ENCODE assay signal across 27 mouse cellular contexts in the genomic region with DNA sequence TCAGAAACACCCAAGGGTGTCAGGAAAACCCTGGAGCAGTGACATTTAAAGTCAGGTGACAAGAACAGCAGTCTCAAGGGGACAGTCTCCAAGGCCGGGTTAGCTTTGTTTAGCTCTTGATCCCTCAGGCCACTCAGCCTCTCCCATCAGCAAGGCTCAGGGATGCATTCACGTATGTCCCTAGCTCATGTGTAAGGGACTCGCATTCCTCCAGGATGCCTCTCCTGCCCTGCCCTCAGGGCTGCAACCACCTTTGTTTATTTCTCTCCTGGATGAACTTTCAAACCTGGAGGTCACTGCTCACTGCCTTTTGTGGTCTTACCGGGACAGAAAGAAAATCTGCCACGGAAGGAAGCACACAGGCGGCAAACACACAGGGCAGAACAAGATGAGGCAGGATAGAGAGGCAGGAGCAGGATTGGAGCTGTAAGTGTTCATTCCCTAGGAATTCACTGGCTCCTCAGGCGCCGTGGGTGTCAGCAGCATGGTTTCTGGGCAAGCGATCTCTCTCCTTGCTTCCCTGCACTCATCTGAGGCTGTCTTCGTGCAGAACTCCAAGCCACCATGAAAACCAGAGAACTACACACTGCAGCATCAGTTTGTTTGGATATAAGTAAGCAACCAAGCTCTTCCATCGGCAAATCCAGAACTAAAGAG.
DNase-seq lines count a peak whose midpoint lies in the region; ATAC-seq and TF ChIP-seq lines count a peak whose summit lies in the region.
"Had no signal": no experiment of that assay in that cellular context is flagged by ENCODE, and none has a peak within 500 bp of the region (broad histone marks: within the 10 kb centered on the region; RNA-seq: fewer than 3 reads in every experiment).

No protein-coding gene starts in this region.

- H3K27me3 ChIP-seq in ES-Bruce4 (ENCODE audit: control insufficient read depth, insufficient read depth, low read length, poor library complexity, severe bottlenecking) (no peaks in the 10 kb centered on the region), Patski (no peaks in the 10 kb centered on the region)
- H3K27me3 ChIP-seq: embryonic facial prominence, embryonic 12.5 days; embryonic facial prominence, embryonic 15.5 days; hindbrain, embryonic 12.5 days; intestine, embryonic 15.5 days had no signal

- H3K9me3 ChIP-seq in ES-Bruce4 (replicated peaks; ENCODE audit: control insufficient read depth, insufficient read depth, low read length, poor library complexity, severe bottlenecking): no peaks in the 10 kb centered on the region
- H3K9me3 ChIP-seq: embryonic facial prominence, embryonic 12.5 days; embryonic facial prominence, embryonic 15.5 days; heart, embryonic 12.5 days; heart, embryonic 15.5 days; hindbrain, embryonic 12.5 days; intestine, embryonic 15.5 days had no signal

- ATAC-seq in Patski: peak; percentile 76
- ATAC-seq in CD4-positive, CD25-positive, alpha-beta regulatory T cell, adult 4 months: no peak
- ATAC-seq: activated CD4-positive, CD25-positive, alpha-beta regulatory T cell, adult 4 months; forebrain, embryonic 14.5 days; forebrain, postnatal 0 days; hindbrain, embryonic 16.5 days; intestine, embryonic 15.5 days had no signal

- DNase-seq in heart, adult 11 months: peak; percentile 80
- DNase-seq in heart, postnatal 4 days: no peak
- DNase-seq in Patski (ENCODE audit: low read depth, low spot score): no peak
- DNase-seq in brain, adult 2 months (ENCODE audit: low read depth, low spot score): peak; percentile 57
- DNase-seq in kidney, postnatal 4 days: no peak
- DNase-seq: adrenal gland, adult 8-10 months; adrenal gland, postnatal 25 days; cerebellum, adult 18-20 months; cerebellum, adult 9-10 months; cerebellum, postnatal 14 days; forebrain, postnatal 0 days; gastrocnemius, postnatal 10 days; gastrocnemius, postnatal 36 days; heart, postnatal 14 days; kidney, adult 11 months; kidney, adult 8-10 months had no signal

- H3K4me3 ChIP-seq in ES-Bruce4 (ENCODE audit: low read depth, low read length): no peak overlapping the region
- H3K4me3 ChIP-seq: embryonic facial prominence, embryonic 12.5 days; embryonic facial prominence, embryonic 15.5 days; heart, embryonic 12.5 days; heart, embryonic 15.5 days; hindbrain, embryonic 12.5 days; intestine, embryonic 15.5 days had no signal

- TF ChIP-seq CTCF in ES-Bruce4 (IDR thresholded peaks at IDR 0.05; ENCODE audit: low read depth, low read length) (no peak), Patski (IDR thresholded peaks at IDR 0.05) (no peak)

- no peaks in the 10 kb centered on the region for H3K36me3 ChIP-seq in ES-Bruce4 (ENCODE audit: control insufficient read depth, insufficient read depth, low read length, poor library complexity, severe bottlenecking)
- H3K36me3 ChIP-seq: embryonic facial prominence, embryonic 12.5 days; embryonic facial prominence, embryonic 15.5 days; heart, embryonic 12.5 days; heart, embryonic 15.5 days; hindbrain, embryonic 12.5 days; intestine, embryonic 15.5 days had no signal

- TF ChIP-seq POLR2A in ES-Bruce4 (IDR thresholded peaks at IDR 0.05; ENCODE audit: insufficient read depth, low read length): no peak

- H3K4me1 ChIP-seq in ES-Bruce4 (ENCODE audit: control insufficient read depth, insufficient read depth, low read length): no peaks in the 10 kb centered on the region
- H3K4me1 ChIP-seq: embryonic facial prominence, embryonic 12.5 days; embryonic facial prominence, embryonic 15.5 days; heart, embryonic 12.5 days; heart, embryonic 15.5 days; hindbrain, embryonic 12.5 days; intestine, embryonic 15.5 days had no signal

- POLR2A ChIA-PET in Patski (lab: Charles Lee): interaction anchor here (0.7 kb wide), 1 partner anchor 228 kb away, joined by 3 read pairs; no protein-coding TSS in a partner anchor

- H3K9ac ChIP-seq in ES-Bruce4 (ENCODE audit: low read depth, poor library complexity, severe bottlenecking): no peak overlapping the region
- H3K9ac ChIP-seq: embryonic facial prominence, embryonic 12.5 days; embryonic facial prominence, embryonic 15.5 days; forebrain, postnatal 0 days; heart, embryonic 12.5 days; heart, embryonic 15.5 days; hindbrain, embryonic 12.5 days; intestine, embryonic 15.5 days had no signal

- in situ Hi-C loops in Patski (cut with MboI; ENCODE audit: low pct_unique_long_range_greater_than_20kb): no loop called here

- CTCF ChIA-PET in Patski (lab: Charles Lee): interaction anchor here (0.6 to 1.5 kb wide), 2 partner anchors 8 to 9 kb away, joined by 3 to 4 read pairs; no protein-coding TSS in a partner anchor

- H3K27ac ChIP-seq in ES-Bruce4 (ENCODE audit: insufficient read depth, low read length): no peak overlapping the region
- H3K27ac ChIP-seq: embryonic facial prominence, embryonic 12.5 days; embryonic facial prominence, embryonic 15.5 days; heart, embryonic 15.5 days; hindbrain, embryonic 12.5 days; intestine, embryonic 15.5 days had no signal

- peak; percentile 83 for TF ChIP-seq EP300 in ES-Bruce4 (IDR thresholded peaks at IDR 0.05; ENCODE audit: insufficient read depth, low read depth, low read length)

Comparison
In these comparisons a context has a peak if more than half of its experiments do, and no peak if none do; other contexts are left out.
1. DNase-seq: peak in heart, adult 11 months (single experiment) and brain, adult 2 months (single experiment); none in heart, postnatal 4 days (single experiment), Patski (single experiment) and kidney, postnatal 4 days (0 of 2).